Mouse (Mus musculus) stomach, embryonic 14.5 days (tissue): ENCODE results near the gene Hmga1. TPM values are rescaled to one million over a fixed set of nuclear protein-coding genes. Genes with fewer than 3 reads are reported as not detected.

Source experiments
- ATAC-seq: fragments of 200-750 bp; cut with Nextera tagmentation; 2 replicates; pipeline ENCODE4 v1.8.0; 2017; ENCODE audit warnings: low read depth, moderate TSS enrichment; ENCODE audit not compliant: insufficient number of reproducible peaks, insufficient read depth, low FRiP score
- H3K27ac ChIP-seq: fragments of 300-500 bp; sonication (generic); 2 replicates; pipeline ENCODE4 v1.5.1; 2014; ENCODE audit warnings: mild to moderate bottlenecking, low read length, moderate library complexity, mixed read lengths
- H3K27me3 ChIP-seq: fragments of 300-500 bp; sonication (generic); 2 replicates; pipeline ENCODE4 v1.6.1; 2014; ENCODE audit warnings: low read length, control low read depth, mixed read lengths; ENCODE audit not compliant: control insufficient read depth, insufficient read depth
- H3K36me3 ChIP-seq: fragments of 300-500 bp; sonication (generic); 2 replicates; pipeline ENCODE4 v1.6.1; 2014; ENCODE audit warnings: mild to moderate bottlenecking, control low read depth, low read length, moderate library complexity, mixed read lengths; ENCODE audit not compliant: control insufficient read depth, insufficient read depth
- H3K4me1 ChIP-seq: fragments of 300-500 bp; sonication (generic); 2 replicates; pipeline ENCODE4 v1.6.1; 2014; ENCODE audit warnings: low read length, control low read depth, mixed read lengths; ENCODE audit not compliant: control insufficient read depth, insufficient read depth
- H3K4me2 ChIP-seq: fragments of 300-500 bp; sonication (generic); replicated peaks from 2 replicates; pipeline ENCODE4 v1.6.1; 2014; ENCODE audit warnings: low read depth, low read length, control low read depth
- H3K4me3 ChIP-seq: fragments of 300-500 bp; sonication (generic); 2 replicates; pipeline ENCODE4 v1.5.1; 2014; ENCODE audit warnings: low read depth, low read length, control low read depth
- H3K9ac ChIP-seq: fragments of 300-500 bp; sonication (generic); replicated peaks from 2 replicates; pipeline ENCODE4 v1.6.1; 2014; ENCODE audit warnings: low read depth, mild to moderate bottlenecking, control low read depth, low read length, moderate library complexity, mixed read lengths
- H3K9me3 ChIP-seq: fragments of 300-500 bp; sonication (generic); 2 replicates; pipeline ENCODE4 v1.6.1; 2016; ENCODE audit warnings: low read depth, low read length, control low read depth; ENCODE audit not compliant: control insufficient read depth
- WGBS: fragments of 180-500 bp; shearing (Covaris S2); extraction: QIAGEN DNeasy Blood & Tissue Kit; methylation state at CpG from one replicate; pipeline ENCODE4 v1.1.7; 2014; 5-methylcytosine and 5-hydroxymethylcytosine counted together
- polyA plus RNA-seq: library from polyadenylated mRNA; unstranded; fragments of >200 nt; fragmentation: Nextera tagmentation; extraction: Ambion mirVana; gene quantifications from 2 replicates; pipeline ENCODE4 v1.2.1, GENCODE M21; 2014

Gene Hmga1
- polyA plus RNA-seq, 1 experiment from 2014 or later = 239 TPM

- no peak for ATAC-seq
- Histone ChIP-seq H3K4me3 (no peak overlapping the region), H3K4me1 (peaks cover 22% of the 10 kb centered on the region), H3K36me3 (peaks cover 5% of the 10 kb centered on the region; the same call in 1 of the 2 replicates), H3K4me2 (peak overlapping the region; percentile 82; the same call in 1 of the 2 replicates), H3K27ac (no peak overlapping the region), H3K9me3 (no peaks in the 10 kb centered on the region), H3K9ac (no peak overlapping the region), H3K27me3 (no peaks in the 10 kb centered on the region)
- 57% methylated on average over 11 of the region's 12 CpGs for WGBS
Observed at GRCm38 (mm10) chr17:27559596-27559995, 3.3 kb downstream of the Hmga1 start.

- Histone ChIP-seq H3K4me2 (no peak overlapping the region), H3K4me3 (no peak overlapping the region), H3K27ac (no peak overlapping the region), H3K9ac (no peak overlapping the region), H3K27me3 (no peaks in the 10 kb centered on the region), H3K4me1 (peaks cover 29% of the 10 kb centered on the region), H3K36me3 (peaks cover 5% of the 10 kb centered on the region; the same call in 1 of the 2 replicates), H3K9me3 (no peaks in the 10 kb centered on the region)
- ATAC-seq = no peak
- WGBS = 85% methylated on average over 13 of the region's 13 CpGs
Observed at GRCm38 (mm10) chr17:27560926-27561480, 4.7 kb downstream of the Hmga1 start.

GRCm38 (mm10) chr17:27561809-27562526 lies 5.7 kb downstream of the Hmga1 start:
- ATAC-seq = no peak
- no peak overlapping the region for H3K4me3 ChIP-seq
- WGBS = 56% methylated on average over 9 of the region's 11 CpGs
- H3K27me3 ChIP-seq = no peaks in the 10 kb centered on the region
- no peak overlapping the region for H3K9ac ChIP-seq
- H3K4me1 ChIP-seq = peaks cover 32% of the 10 kb centered on the region
- no peak overlapping the region for H3K27ac ChIP-seq
- H3K9me3 ChIP-seq = no peaks in the 10 kb centered on the region
- H3K36me3 ChIP-seq = peaks cover 5% of the 10 kb centered on the region; the same call in 1 of the 2 replicates
- H3K4me2 ChIP-seq = no peak overlapping the region

- 41% methylated on average over 7 of the region's 7 CpGs for WGBS
- no peak overlapping the region for H3K4me2 ChIP-seq
Observed at GRCm38 (mm10) chr17:27563771-27564244, 7.5 kb downstream of the Hmga1 start.

GRCm38 (mm10) chr17:27564391-27565162 lies 8.3 kb downstream of the Hmga1 start:
- 14% methylated on average over 20 of the region's 20 CpGs for WGBS
- no peak for ATAC-seq
- no peak overlapping the region for H3K27ac ChIP-seq

More at GRCm38 (mm10) chr17:27563771-27564244, 7.5 kb downstream of the Hmga1 start:
- Histone ChIP-seq H3K27me3 (no peaks in the 10 kb centered on the region), H3K9ac (no peak overlapping the region), H3K27ac (no peak overlapping the region), H3K4me1 (peaks cover 24% of the 10 kb centered on the region), H3K36me3 (peaks cover 5% of the 10 kb centered on the region; the same call in 1 of the 2 replicates), H3K4me3 (no peak overlapping the region), H3K9me3 (no peaks in the 10 kb centered on the region)
- ATAC-seq = no peak

GRCm38 (mm10) chr17:27565163-27565941 lies 9.1 kb downstream of the Hmga1 start, which contains the start of gene AI413582:
Gene AI413582 (minus strand): TSS chr17:27565756.
- under 1% methylated on average over 51 of the region's 58 CpGs for WGBS
- Histone ChIP-seq H3K36me3 (peaks cover 5% of the 10 kb centered on the region; the same call in 1 of the 2 replicates), H3K4me3 (peak within 1 kb of the TSS; percentile 65), H3K4me2 (peak within 1 kb of the TSS; percentile 90), H3K9ac (peak within 1 kb of the TSS; percentile 53), H3K27ac (no peak within 1 kb of the TSS), H3K4me1 (peaks cover 18% of the 10 kb centered on the region; the same call in 1 of the 2 replicates), H3K9me3 (no peaks in the 10 kb centered on the region), H3K27me3 (no peaks in the 10 kb centered on the region)
- peak; percentile 91 for ATAC-seq

More at GRCm38 (mm10) chr17:27564391-27565162, 8.3 kb downstream of the Hmga1 start:
- Histone ChIP-seq H3K9ac (peak overlapping the region; percentile 53; the same call in 1 of the 2 replicates), H3K9me3 (no peaks in the 10 kb centered on the region), H3K4me2 (peak overlapping the region; percentile 90), H3K36me3 (peaks cover 5% of the 10 kb centered on the region; the same call in 1 of the 2 replicates), H3K4me3 (peak overlapping the region; percentile 65; the same call in 1 of the 2 replicates), H3K27me3 (no peaks in the 10 kb centered on the region), H3K4me1 (peaks cover 18% of the 10 kb centered on the region; the same call in 1 of the 2 replicates)

GRCm38 (mm10) chr17:27565942-27566267 lies 9.6 kb downstream of the Hmga1 start:
- Histone ChIP-seq H3K9ac (peak overlapping the region; percentile 53), H3K4me1 (peaks cover 18% of the 10 kb centered on the region; the same call in 1 of the 2 replicates), H3K27me3 (no peaks in the 10 kb centered on the region), H3K4me3 (peak overlapping the region; percentile 65), H3K9me3 (no peaks in the 10 kb centered on the region), H3K36me3 (peaks cover 5% of the 10 kb centered on the region; the same call in 1 of the 2 replicates), H3K27ac (no peak overlapping the region), H3K4me2 (peak overlapping the region; percentile 90)
- ATAC-seq = peak; percentile 10; the same call in 1 of the 2 replicates
- WGBS = under 1% methylated on average over 13 of the region's 13 CpGs
